Mouse (Mus musculus) heart, adult 2 months (tissue): ENCODE measurements around the gene Acot12. TPM values are rescaled to one million over a fixed set of nuclear protein-coding genes. Genes with fewer than 3 reads are reported as not detected.

Source experiments
- DNase-seq, 2 experiments: peaks; one replicate each; pipeline ENCODE4 v3.0.0; 2021
- H3K27ac ChIP-seq: fragments of 200-600 bp; 2 replicates; pipeline ENCODE4 v1.8.1; 2022
- H3K27me3 ChIP-seq: fragments of 200-500 bp; 2 replicates; pipeline ENCODE4 v1.6.1; 2012; ENCODE audit warnings: mild to moderate bottlenecking, low read length, inconsistent platforms, mixed read lengths; ENCODE audit not compliant: control insufficient read depth, insufficient read depth
- H3K36me3 ChIP-seq: fragments of 200-500 bp; 2 replicates; pipeline ENCODE4 v1.6.1; 2012; ENCODE audit warnings: low read length, inconsistent platforms; ENCODE audit not compliant: control insufficient read depth, insufficient read depth
- H3K4me1 ChIP-seq: fragments of 200-500 bp; 2 replicates; pipeline ENCODE4 v1.6.1; 2011; ENCODE audit warnings: low read length; ENCODE audit not compliant: control insufficient read depth, insufficient read depth
- H3K4me3 ChIP-seq: fragments of 200-600 bp; 2 replicates; pipeline ENCODE4 v1.8.1; 2022
- H3K79me2 ChIP-seq: fragments of 200-500 bp; replicated peaks from 2 replicates; pipeline ENCODE4 v1.6.1; 2012; ENCODE audit warnings: mild to moderate bottlenecking, inconsistent platforms, low read length, moderate library complexity, mixed read lengths; ENCODE audit not compliant: control insufficient read depth, insufficient read depth
- H3K9ac ChIP-seq: fragments of 200-500 bp; 2 replicates; pipeline ENCODE4 v1.6.1; 2012; ENCODE audit warnings: low read depth, mild to moderate bottlenecking, control low read depth, inconsistent platforms, low read length, mixed read lengths
- CTCF ChIP-seq: fragments of 200-600 bp; IDR thresholded peaks from 2 replicates; pipeline ENCODE4 v1.8.1; 2022; ENCODE audit warnings: antibody characterized with exemption, mild to moderate bottlenecking, moderate library complexity
- EP300 ChIP-seq: fragments of 200-500 bp; IDR thresholded peaks from 2 replicates; pipeline ENCODE4 v1.6.1; 2011; ENCODE audit warnings: low read depth, low read length, control low read depth; ENCODE audit not compliant: insufficient read depth
- POLR2A ChIP-seq: fragments of 200-500 bp; IDR thresholded peaks from 2 replicates; pipeline ENCODE4 v1.6.1; 2011; ENCODE audit warnings: mild to moderate bottlenecking, low read depth, low read length, control low read depth; ENCODE audit not compliant: insufficient read depth
- WGBS: fragments of 180-500 bp; shearing (Covaris S2); methylation state at CpG from one replicate; pipeline ENCODE4 v1.1.7; 2018; 5-methylcytosine and 5-hydroxymethylcytosine counted together
- intact Hi-C: fragments of 180-260 bp; cut with DNase I; formaldehyde crosslinking; loops from one replicate; pipeline ENCODE4 v1.15.1; 2025
- polyA plus RNA-seq: library from polyadenylated mRNA; depleted of rRNA; stranded (reverse); fragments of >200 nt; gene quantifications from 2 replicates; pipeline ENCODE4 v1.2.3, GENCODE M21; 2012
- total RNA-seq, 2 experiments: library from RNA; stranded (reverse); gene quantifications; 2 replicates each; pipeline ENCODE4 v1.2.3; 2021

Acot12 gene
- total and polyA plus RNA-seq, 3 experiments, result 0.16 TPM; not detected in 2

DNA sequence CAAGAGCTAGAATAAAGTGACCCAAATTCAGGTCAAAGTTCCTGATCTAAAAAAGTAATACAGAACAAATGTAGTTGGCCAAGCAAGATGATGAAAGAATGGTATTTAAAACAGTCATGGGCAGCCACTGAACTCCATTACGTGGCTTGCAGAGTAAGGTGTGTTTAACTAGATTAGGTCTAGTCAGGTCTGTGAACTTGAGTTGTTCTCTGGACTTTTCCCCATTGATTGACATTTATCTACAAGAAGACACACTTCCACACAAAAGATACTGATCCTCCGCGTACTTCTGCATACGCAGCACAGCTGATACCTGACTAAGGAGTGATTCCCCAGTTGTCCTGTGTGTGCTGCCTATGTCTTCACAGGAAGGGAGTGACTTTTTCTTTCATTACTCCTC is 24.3 kb downstream of the Acot12 start:
- Histone ChIP-seq H3K27ac (no peak overlapping the region), H3K79me2 (no peaks in the 10 kb centered on the region), H3K9ac (no peak overlapping the region), H3K4me1 (no peaks in the 10 kb centered on the region), H3K4me3 (no peak overlapping the region), H3K36me3 (no peaks in the 10 kb centered on the region), H3K27me3 (no peaks in the 10 kb centered on the region)
- TF ChIP-seq POLR2A, result no peak
- 90% methylated on average over 4 of the region's 4 CpGs for WGBS
- no peak for DNase-seq
- intact Hi-C loops, result no loop called here

DNA sequence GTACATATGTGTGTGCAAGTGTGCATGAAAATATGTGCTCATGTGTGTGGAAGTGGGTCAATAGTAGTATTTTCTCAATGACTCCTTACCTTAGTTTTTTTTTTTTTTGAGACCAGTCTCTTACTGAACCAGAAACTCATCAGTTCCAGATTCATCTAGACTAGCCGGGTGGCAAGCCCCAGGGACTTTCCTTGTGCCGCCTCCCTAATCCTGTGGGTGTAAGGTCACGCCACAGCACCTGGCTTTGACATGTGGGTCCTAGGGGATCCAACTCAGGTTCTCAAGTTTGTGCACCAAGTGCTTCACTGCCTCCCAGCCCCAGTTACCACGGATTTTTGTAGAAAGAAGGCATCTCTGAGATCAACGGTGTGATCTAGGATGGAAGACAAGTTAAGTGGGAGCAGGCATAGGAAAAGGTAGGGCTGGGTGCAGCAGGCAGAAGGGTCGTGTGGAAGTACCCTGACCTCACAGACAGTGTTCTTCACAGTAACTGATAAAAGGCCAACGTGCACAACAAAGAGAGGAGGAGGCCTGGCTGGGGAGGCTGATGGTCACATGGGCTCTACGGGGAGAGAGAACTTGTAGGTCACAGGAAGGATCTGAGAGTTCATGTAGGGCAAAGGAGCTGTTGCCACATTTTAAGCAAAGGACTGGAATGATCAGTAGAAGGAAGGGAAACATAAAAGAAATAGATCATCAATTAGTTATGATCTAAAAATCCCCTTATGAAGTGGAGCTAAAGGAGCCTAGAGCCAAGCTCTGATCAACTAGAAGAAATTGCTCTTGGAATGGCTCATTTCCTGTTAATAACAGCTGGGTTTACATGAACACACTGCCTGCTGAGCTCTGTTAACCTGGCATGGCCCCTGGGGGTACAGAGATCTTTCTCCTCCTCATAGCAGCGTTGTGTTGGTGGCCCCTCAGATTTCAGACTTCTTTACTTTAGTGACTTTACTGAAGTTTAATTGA is 27.7 kb downstream of the Acot12 start:
- TF ChIP-seq CTCF (no peak), POLR2A (no peak), EP300 (no peak)
- no peaks in the 10 kb centered on the region for H3K36me3 ChIP-seq
- no peak overlapping the region for H3K27ac ChIP-seq
- intact Hi-C loops, result no loop called here
- no peak overlapping the region for H3K4me3 ChIP-seq
- H3K4me1 ChIP-seq, result no peaks in the 10 kb centered on the region
- no peak overlapping the region for H3K9ac ChIP-seq
- H3K27me3 ChIP-seq, result no peaks in the 10 kb centered on the region
- H3K79me2 ChIP-seq, result no peaks in the 10 kb centered on the region
- WGBS, result 67% methylated on average over 9 of the region's 9 CpGs
- DNase-seq, result no peak

DNA sequence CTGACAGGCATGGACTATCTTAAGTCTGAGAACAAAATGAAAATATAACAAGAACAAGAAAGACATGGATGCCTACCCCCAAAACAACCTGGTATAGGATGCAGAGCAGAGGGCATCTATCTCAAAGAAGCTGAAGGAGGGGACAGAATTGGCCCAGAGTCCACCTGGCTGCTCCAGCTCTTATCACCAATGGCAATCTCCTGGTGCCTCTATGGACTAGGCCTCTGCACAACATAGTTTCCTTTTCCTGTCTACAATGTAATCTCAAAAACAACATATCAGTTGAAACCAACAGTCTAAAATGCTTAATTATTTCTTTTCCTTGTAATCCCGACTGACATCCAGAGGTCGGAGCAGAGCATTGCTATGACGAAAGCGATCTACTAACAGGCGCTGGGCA is 36.8 kb downstream of the Acot12 start:
- Histone ChIP-seq H3K79me2 (no peaks in the 10 kb centered on the region), H3K4me3 (no peak overlapping the region), H3K27me3 (no peaks in the 10 kb centered on the region), H3K4me1 (no peaks in the 10 kb centered on the region), H3K9ac (no peak overlapping the region), H3K36me3 (no peaks in the 10 kb centered on the region), H3K27ac (no peak overlapping the region)
- no peak for DNase-seq
- intact Hi-C loops, result no loop called here
- 82% methylated on average over 5 of the region's 5 CpGs for WGBS
- TF ChIP-seq POLR2A (no peak), EP300 (no peak), CTCF (no peak)

GRCm38 (mm10) chr13:91779892-91780291 is 38.6 kb downstream of the Acot12 start:
- H3K36me3 ChIP-seq, result no peaks in the 10 kb centered on the region
- no peak overlapping the region for H3K9ac ChIP-seq
- no peaks in the 10 kb centered on the region for H3K79me2 ChIP-seq
- TF ChIP-seq CTCF (no peak), EP300 (no peak), POLR2A (no peak)
- intact Hi-C loops, result no loop called here
- no peak overlapping the region for H3K4me3 ChIP-seq
- DNase-seq, result no peak
- no peaks in the 10 kb centered on the region for H3K27me3 ChIP-seq
- H3K27ac ChIP-seq, result no peak overlapping the region
- H3K4me1 ChIP-seq, result no peaks in the 10 kb centered on the region

- Histone ChIP-seq H3K9ac (no peak overlapping the region), H3K79me2 (no peaks in the 10 kb centered on the region), H3K27ac (no peak overlapping the region), H3K4me3 (no peak overlapping the region), H3K4me1 (no peaks in the 10 kb centered on the region), H3K36me3 (no peaks in the 10 kb centered on the region), H3K27me3 (no peaks in the 10 kb centered on the region)
- DNase-seq, result no peak
- WGBS, result 19% methylated on average over 1 of the region's 1 CpGs
- TF ChIP-seq EP300 (no peak), POLR2A (no peak), CTCF (no peak)
- intact Hi-C loops, result no loop called here
These were observed 50.7 kb downstream of the Acot12 start for GRCm38 (mm10) chr13:91792035-91792434.

DNA sequence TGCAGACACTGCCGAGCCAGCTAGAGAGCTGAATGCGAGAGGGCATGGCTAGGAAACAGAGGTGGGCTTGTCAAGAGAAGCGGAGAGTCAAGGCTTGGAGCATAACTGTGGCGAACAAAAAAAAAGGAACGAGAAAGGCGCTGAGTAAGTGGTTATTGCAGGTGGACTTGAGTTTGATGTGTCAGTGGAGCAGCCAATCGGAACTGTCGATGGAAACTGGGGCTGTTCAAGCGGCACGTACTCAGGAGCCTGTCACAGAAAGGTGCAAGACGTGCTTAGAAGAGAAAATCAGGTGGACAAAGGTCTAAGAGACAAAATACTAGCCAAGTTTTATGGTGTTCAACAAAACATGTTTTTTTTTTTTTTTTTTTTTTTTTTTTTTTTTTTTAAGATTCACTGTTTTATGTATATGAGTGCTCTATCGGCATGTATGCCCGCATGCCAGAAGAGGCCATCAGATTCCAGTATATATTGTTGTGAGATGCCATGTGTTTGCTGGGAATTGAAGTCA is 53.7 kb downstream of the Acot12 start:
- H3K9ac ChIP-seq, result no peak overlapping the region
- no peaks in the 10 kb centered on the region for H3K79me2 ChIP-seq
- no peaks in the 10 kb centered on the region for H3K27me3 ChIP-seq
- 97% methylated on average over 13 of the region's 13 CpGs for WGBS
- no peaks in the 10 kb centered on the region for H3K36me3 ChIP-seq
- TF ChIP-seq POLR2A, result no peak
- no peak for TF ChIP-seq EP300
- no peak for TF ChIP-seq CTCF
- no peaks in the 10 kb centered on the region for H3K4me1 ChIP-seq
- no peak overlapping the region for H3K27ac ChIP-seq
- no peak overlapping the region for H3K4me3 ChIP-seq
- no peak for DNase-seq
- intact Hi-C loops, result no loop called here
